Mouse (Mus musculus): ENCODE measurements around the gene Notch2. TPM values are rescaled to one million over a fixed set of nuclear protein-coding genes. Genes with fewer than 3 reads are reported as not detected.
"Not testable (repeated sequence)": the region's sequence is repeated elsewhere in the genome, so short reads cannot be mapped to it uniquely, and the experiment has no call there.

Gene Notch2
- polyA plus RNA-seq, 1 experiment from 2014 or later, result 18.3 TPM

GRCm38 (mm10) chr3:98049671-98050070 is 36.3 kb downstream of the Notch2 start:
- no peak overlapping the region for H3K4me2 ChIP-seq (replicated peaks; ENCODE audit: low read depth, low read length)
- no peaks in the 10 kb centered on the region for H3K27me3 ChIP-seq (replicated peaks; ENCODE audit: insufficient read depth, low read length)
- H3K9ac ChIP-seq (replicated peaks; ENCODE audit: low read depth), result no peak overlapping the region
- 97% methylated on average over 1 of the region's 1 CpGs for WGBS
- H3K4me1 ChIP-seq (ENCODE audit: insufficient read depth, low read depth, low read length), result peaks cover under 1% of the 10 kb centered on the region; the same call in 1 of the 2 replicates
- no peaks in the 10 kb centered on the region for H3K9me3 ChIP-seq (ENCODE audit: low read length)
- H3K4me3 ChIP-seq (ENCODE audit: low read depth, low read length), result no peak overlapping the region
- no peak overlapping the region for H3K27ac ChIP-seq (ENCODE audit: low read length)
- no peaks in the 10 kb centered on the region for H3K36me3 ChIP-seq (ENCODE audit: insufficient read depth, low read length)
- DNase-seq (ENCODE audit: low spot score), result no peak
- ATAC-seq, result no peak
- TF ChIP-seq CTCF (IDR thresholded peaks at IDR 0.05) (no peak), EP300 (IDR thresholded peaks at IDR 0.05) (no peak)

GRCm38 (mm10) chr3:98050086-98050485 is 36.8 kb downstream of the Notch2 start:
- not testable (repeated sequence) for H3K4me1 ChIP-seq (ENCODE audit: insufficient read depth, low read depth, low read length); H3K9ac ChIP-seq (replicated peaks; ENCODE audit: low read depth); H3K27ac ChIP-seq (ENCODE audit: low read length); H3K9me3 ChIP-seq (ENCODE audit: low read length); H3K27me3 ChIP-seq (replicated peaks; ENCODE audit: insufficient read depth, low read length); H3K4me2 ChIP-seq (replicated peaks; ENCODE audit: low read depth, low read length); H3K4me3 ChIP-seq (ENCODE audit: low read depth, low read length); H3K36me3 ChIP-seq (ENCODE audit: insufficient read depth, low read length); DNase-seq (ENCODE audit: low spot score)
- WGBS, result 75% methylated on average over 7 of the region's 7 CpGs
- peak; percentile 37 for ATAC-seq

- Histone ChIP-seq H3K4me3 (ENCODE audit: low read depth, low read length) (no peak overlapping the region), H3K4me1 (ENCODE audit: insufficient read depth, low read depth, low read length) (peaks cover 10% of the 10 kb centered on the region; the same call in 1 of the 2 replicates), H3K27ac (ENCODE audit: low read length) (no peak overlapping the region), H3K36me3 (ENCODE audit: insufficient read depth, low read length) (no peaks in the 10 kb centered on the region), H3K4me2 (replicated peaks; ENCODE audit: low read depth, low read length) (no peak overlapping the region), H3K9me3 (ENCODE audit: low read length) (no peaks in the 10 kb centered on the region), H3K9ac (replicated peaks; ENCODE audit: low read depth) (no peak overlapping the region), H3K27me3 (replicated peaks; ENCODE audit: insufficient read depth, low read length) (no peaks in the 10 kb centered on the region)
- DNase-seq (ENCODE audit: low spot score) (peak; percentile 81), ATAC-seq (peak; percentile 88)
- 56% methylated on average over 14 of the region's 14 CpGs for WGBS
- TF ChIP-seq EP300 (IDR thresholded peaks at IDR 0.05) (peak; percentile 72; the same call in 1 of the 2 replicates), CTCF (IDR thresholded peaks at IDR 0.05) (no peak)
Measured at GRCm38 (mm10) chr3:98050492-98051406, 37.4 kb downstream of the Notch2 start.

- DNase-seq (ENCODE audit: low spot score) (no peak), ATAC-seq (no peak)
- Histone ChIP-seq H3K4me2 (replicated peaks; ENCODE audit: low read depth, low read length) (no peak overlapping the region), H3K27ac (ENCODE audit: low read length) (no peak overlapping the region), H3K4me3 (ENCODE audit: low read depth, low read length) (no peak overlapping the region), H3K36me3 (ENCODE audit: insufficient read depth, low read length) (no peaks in the 10 kb centered on the region), H3K9ac (replicated peaks; ENCODE audit: low read depth) (no peak overlapping the region), H3K9me3 (ENCODE audit: low read length) (no peaks in the 10 kb centered on the region), H3K4me1 (ENCODE audit: insufficient read depth, low read depth, low read length) (peaks cover 17% of the 10 kb centered on the region; the same call in 1 of the 2 replicates), H3K27me3 (replicated peaks; ENCODE audit: insufficient read depth, low read length) (no peaks in the 10 kb centered on the region)
- TF ChIP-seq EP300 (IDR thresholded peaks at IDR 0.05) (no peak), CTCF (IDR thresholded peaks at IDR 0.05) (no peak)
- WGBS, result 54% methylated on average over 16 of the region's 16 CpGs
Measured at GRCm38 (mm10) chr3:98051407-98051968, 38.2 kb downstream of the Notch2 start.

- Histone ChIP-seq H3K4me1 (ENCODE audit: insufficient read depth, low read depth, low read length) (peaks cover 29% of the 10 kb centered on the region), H3K9ac (replicated peaks; ENCODE audit: low read depth) (no peak overlapping the region)
- ATAC-seq, result no peak
Measured at GRCm38 (mm10) chr3:98052507-98053430, 39.4 kb downstream of the Notch2 start.

GRCm38 (mm10) chr3:98053817-98054216 is 40.5 kb downstream of the Notch2 start:
- Histone ChIP-seq H3K4me1 (ENCODE audit: insufficient read depth, low read depth, low read length) (peaks cover 29% of the 10 kb centered on the region), H3K36me3 (ENCODE audit: insufficient read depth, low read length) (no peaks in the 10 kb centered on the region), H3K9ac (replicated peaks; ENCODE audit: low read depth) (no peak overlapping the region), H3K27me3 (replicated peaks; ENCODE audit: insufficient read depth, low read length) (no peaks in the 10 kb centered on the region), H3K27ac (ENCODE audit: low read length) (no peak overlapping the region), H3K4me3 (ENCODE audit: low read depth, low read length) (no peak overlapping the region), H3K9me3 (ENCODE audit: low read length) (no peaks in the 10 kb centered on the region), H3K4me2 (replicated peaks; ENCODE audit: low read depth, low read length) (no peak overlapping the region)
- ATAC-seq, result no peak
- 26% methylated on average over 1 of the region's 1 CpGs for WGBS
- no peak for DNase-seq (ENCODE audit: low spot score)
- TF ChIP-seq EP300 (IDR thresholded peaks at IDR 0.05), result no peak
- no peak for TF ChIP-seq CTCF (IDR thresholded peaks at IDR 0.05)

More at GRCm38 (mm10) chr3:98052507-98053430, 39.4 kb downstream of the Notch2 start:
- Histone ChIP-seq H3K27me3 (replicated peaks; ENCODE audit: insufficient read depth, low read length) (no peaks in the 10 kb centered on the region), H3K9me3 (ENCODE audit: low read length) (no peaks in the 10 kb centered on the region), H3K27ac (ENCODE audit: low read length) (no peak overlapping the region), H3K4me2 (replicated peaks; ENCODE audit: low read depth, low read length) (no peak overlapping the region), H3K36me3 (ENCODE audit: insufficient read depth, low read length) (no peaks in the 10 kb centered on the region), H3K4me3 (ENCODE audit: low read depth, low read length) (no peak overlapping the region)
- DNase-seq (ENCODE audit: low spot score), result no peak
- TF ChIP-seq EP300 (IDR thresholded peaks at IDR 0.05) (no peak), CTCF (IDR thresholded peaks at IDR 0.05) (no peak)
- 65% methylated on average over 16 of the region's 16 CpGs for WGBS

All from lung, postnatal 0 days (tissue).